Mouse (Mus musculus) C2C12 (cell line): ENCODE data around the gene Slc16a13. TPM values are rescaled to one million over a fixed set of nuclear protein-coding genes. Genes with fewer than 3 reads are reported as not detected.

ENCODE experiments used
- H3K27me3 ChIP-seq: one replicate; pipeline ENCODE4 v1.6.1; 2011; ENCODE audit not compliant: control insufficient read depth, insufficient read depth, insufficient read length
- H3K36me3 ChIP-seq: one replicate; pipeline ENCODE4 v1.6.1; 2011; ENCODE audit not compliant: control insufficient read depth, insufficient read depth
- H3K4me3 ChIP-seq: one replicate; pipeline ENCODE4 v1.5.1; 2011; ENCODE audit warnings: mild to moderate bottlenecking, control low read depth; ENCODE audit not compliant: poor library complexity, insufficient read depth, severe bottlenecking
- H3K79me2 ChIP-seq: one replicate; pipeline ENCODE4 v1.6.1; 2011; ENCODE audit not compliant: control insufficient read depth, insufficient read depth
- H3K79me3 ChIP-seq: one replicate; pipeline ENCODE4 v1.6.1; 2011; ENCODE audit warnings: low read depth, control low read depth
- H3ac ChIP-seq: one replicate; pipeline ENCODE3; 2011; ENCODE audit warnings: low read depth; ENCODE audit not compliant: control insufficient read depth, insufficient read length
- CEBPB ChIP-seq: IDR thresholded peaks from one replicate; pipeline ENCODE4 v1.6.1; 2011; ENCODE audit warnings: low read depth, mild to moderate bottlenecking, control low read depth, moderate library complexity
- CTCF ChIP-seq: IDR thresholded peaks from one replicate; pipeline ENCODE4 v1.5.1; 2011; ENCODE audit not compliant: control insufficient read depth, insufficient read depth, insufficient read length
- FOSL1 ChIP-seq: IDR thresholded peaks from one replicate; pipeline ENCODE4 v1.8.0; 2011; ENCODE audit warnings: mild to moderate bottlenecking, low read length; ENCODE audit not compliant: poor library complexity, insufficient read depth, severe bottlenecking
- MAX ChIP-seq: IDR thresholded peaks from one replicate; pipeline ENCODE4 v1.6.1; 2011; ENCODE audit warnings: mild to moderate bottlenecking, control low read depth
- MYOD1 ChIP-seq: IDR thresholded peaks from one replicate; pipeline ENCODE4 v1.6.1; 2011; ENCODE audit warnings: low read depth; ENCODE audit not compliant: control insufficient read depth, insufficient read length
- MYOG ChIP-seq: IDR thresholded peaks from one replicate; pipeline ENCODE4 v1.6.1; 2011; ENCODE audit not compliant: control insufficient read depth, insufficient read length; ENCODE audit errors: extremely low read depth
- USF1 ChIP-seq: IDR thresholded peaks from one replicate; pipeline ENCODE4 v1.6.1; 2011; ENCODE audit warnings: low read depth, mild to moderate bottlenecking, control low read depth, moderate library complexity
- polyA plus RNA-seq: library from polyadenylated mRNA; unstranded; fragments of >200 nt; fragmentation: generic; extraction: Trizol; gene quantifications from one replicate; pipeline ENCODE4 v1.2.1, GENCODE M21; 2012; ENCODE audit warnings: missing spikeins

Slc16a13 gene
- polyA plus RNA-seq, 1 experiment, result 22.0 TPM

GRCm38 (mm10) chr11:70234037-70234436 is 13.2 kb upstream of the Slc16a13 start:
- H3K4me3 ChIP-seq, result no peak overlapping the region
- no peak overlapping the region for H3ac ChIP-seq
- no peaks in the 10 kb centered on the region for H3K27me3 ChIP-seq
- peaks cover 11% of the 10 kb centered on the region for H3K36me3 ChIP-seq
- peaks cover 40% of the 10 kb centered on the region for H3K79me2 ChIP-seq
- H3K79me3 ChIP-seq, result peaks cover 18% of the 10 kb centered on the region
- TF ChIP-seq MYOG (no peak), CEBPB (no peak), USF1 (no peak)

DNA sequence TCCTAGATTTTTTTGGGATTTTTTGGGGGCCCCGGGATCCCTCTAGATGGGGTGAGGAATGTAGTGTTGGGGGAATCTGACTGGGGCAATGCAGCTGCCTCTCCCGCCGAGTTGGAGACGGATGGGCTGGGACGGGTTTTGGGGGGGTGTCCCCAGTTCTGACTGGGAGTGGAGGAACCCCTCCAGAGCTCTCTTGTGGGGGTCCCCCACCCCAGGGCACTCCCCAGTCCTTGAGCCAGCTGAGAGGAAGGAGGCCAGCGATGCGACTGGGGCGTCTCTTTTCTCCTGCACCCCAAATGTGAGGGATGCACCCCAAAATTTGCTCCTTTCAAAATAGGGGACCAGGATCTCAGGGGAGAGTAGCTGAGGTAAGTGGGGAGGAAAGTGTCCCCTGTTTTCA is 12.2 kb upstream of the Slc16a13 start:
- Histone ChIP-seq H3K27me3 (no peaks in the 10 kb centered on the region), H3K79me2 (peaks cover 38% of the 10 kb centered on the region), H3K36me3 (peaks cover 11% of the 10 kb centered on the region), H3K4me3 (no peak overlapping the region), H3K79me3 (peaks cover 12% of the 10 kb centered on the region), H3ac (no peak overlapping the region)
- TF ChIP-seq USF1, result no peak
- no peak for TF ChIP-seq CTCF
- TF ChIP-seq MYOG, result no peak
- TF ChIP-seq CEBPB, result no peak
- no peak for TF ChIP-seq MAX
- no peak for TF ChIP-seq MYOD1
- TF ChIP-seq FOSL1, result no peak

DNA sequence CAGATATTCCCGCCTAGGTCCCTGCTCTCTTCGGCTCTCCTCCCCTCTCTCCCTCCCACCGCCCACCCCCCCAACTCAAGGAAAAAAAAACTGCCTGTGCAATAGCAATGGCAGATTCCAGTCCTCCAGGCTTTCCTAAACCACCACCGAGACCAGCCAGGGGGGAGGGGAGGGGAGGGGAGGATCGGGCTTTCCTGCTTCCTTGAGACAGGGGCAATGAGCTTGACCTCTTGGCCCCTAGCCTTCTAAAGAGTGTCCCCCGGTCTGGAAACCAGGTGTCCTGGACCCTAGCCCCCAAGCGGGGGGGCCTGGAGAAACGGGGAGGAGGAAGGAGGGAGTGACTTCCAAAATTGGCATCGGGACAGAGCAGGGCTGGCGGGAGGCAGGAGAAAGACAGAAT is 11.7 kb upstream of the Slc16a13 start:
- H3K79me2 ChIP-seq, result peaks cover 41% of the 10 kb centered on the region
- H3K36me3 ChIP-seq, result peaks cover 15% of the 10 kb centered on the region
- H3K4me3 ChIP-seq, result peak overlapping the region; percentile 21
- peak overlapping the region; percentile 67 for H3ac ChIP-seq
- no peak for TF ChIP-seq FOSL1
- no peak for TF ChIP-seq CEBPB
- no peak for TF ChIP-seq MAX
- no peak for TF ChIP-seq CTCF
- no peak for TF ChIP-seq MYOG
- TF ChIP-seq USF1, result no peak
- TF ChIP-seq MYOD1, result no peak
- no peaks in the 10 kb centered on the region for H3K27me3 ChIP-seq
- H3K79me3 ChIP-seq, result peaks cover 15% of the 10 kb centered on the region

DNA sequence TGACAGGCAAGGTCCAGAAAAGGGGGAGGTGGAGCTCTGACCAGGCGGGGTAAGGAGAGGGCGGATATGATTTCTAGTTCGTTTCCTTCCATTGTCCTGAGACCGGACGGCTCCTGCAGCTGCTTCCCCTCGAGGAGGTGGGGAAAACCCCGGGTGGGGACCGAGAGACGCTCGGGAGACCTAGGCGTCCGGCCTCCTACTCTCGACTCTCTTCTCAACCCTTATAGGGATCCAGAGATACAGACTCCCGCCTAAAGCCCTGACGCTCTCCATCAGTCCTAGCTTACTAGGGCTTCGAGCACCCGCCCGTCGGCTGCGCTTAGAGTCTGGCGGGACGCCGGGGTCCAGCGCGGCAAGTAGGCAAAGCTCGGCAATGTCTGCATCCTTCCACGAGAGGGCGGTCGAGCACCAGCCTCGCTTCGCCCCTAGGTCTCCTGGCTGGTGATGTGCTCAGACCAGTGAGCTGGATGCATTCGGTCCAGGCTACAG is 9.4 kb upstream of the Slc16a13 start:
- H3K27me3 ChIP-seq, result no peaks in the 10 kb centered on the region
- TF ChIP-seq MYOD1 (no peak), USF1 (no peak), CTCF (peak; percentile 97), MAX (peak; percentile 9), FOSL1 (no peak), CEBPB (no peak), MYOG (no peak)

DNA sequence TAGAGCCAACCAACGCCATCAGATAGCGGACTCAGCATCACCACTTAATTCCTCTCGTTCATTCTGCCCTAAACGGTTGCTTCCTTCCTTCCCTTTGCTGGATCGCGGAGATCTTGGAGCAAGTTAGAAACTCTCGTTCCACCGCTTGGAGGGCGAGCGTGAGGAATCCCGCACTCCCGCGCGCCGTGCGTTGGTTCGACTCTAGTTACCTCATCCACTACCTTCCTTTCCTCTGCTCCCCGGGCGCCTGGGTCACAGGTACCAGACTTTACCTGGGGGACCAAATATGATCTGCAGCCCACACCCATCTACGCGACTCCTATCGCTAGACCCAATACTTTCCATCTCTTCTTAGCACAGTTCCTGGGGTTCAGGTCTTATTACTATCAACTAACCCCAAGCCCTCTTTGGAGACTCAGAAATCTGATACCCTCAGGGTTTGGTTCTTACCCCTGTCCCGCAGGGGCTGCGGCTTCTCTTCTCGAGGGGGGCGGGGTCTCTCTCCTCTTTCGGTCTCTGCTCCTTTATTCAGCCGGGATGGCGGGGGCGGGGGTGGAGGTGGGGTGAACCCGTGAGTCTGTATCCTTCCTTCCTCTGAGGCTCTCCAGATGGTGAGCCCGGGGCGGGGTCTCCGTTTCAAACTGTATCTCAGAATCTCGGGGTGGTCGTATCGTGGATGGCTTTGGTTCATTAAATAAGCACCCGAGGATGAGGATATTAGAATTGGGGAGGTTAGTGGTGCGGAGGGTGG is 8.6 kb upstream of the Slc16a13 start, which contains the start of gene Bcl6b:
Bcl6b (minus strand) TSS at position 539 of the 751 bp plus-strand sequence.
- Histone ChIP-seq H3K4me3 (peak within 1 kb of the TSS; percentile 34), H3K27me3 (no peaks in the 10 kb centered on the region), H3ac (peak within 1 kb of the TSS; percentile 69), H3K79me3 (peaks cover 13% of the 10 kb centered on the region), H3K79me2 (peaks cover 51% of the 10 kb centered on the region), H3K36me3 (peaks cover 26% of the 10 kb centered on the region)
- TF ChIP-seq CTCF, result no peak
- TF ChIP-seq MYOG, result no peak
- TF ChIP-seq MYOD1, result no peak
- TF ChIP-seq FOSL1, result no peak
- TF ChIP-seq MAX, result no peak
- TF ChIP-seq USF1, result no peak
- no peak for TF ChIP-seq CEBPB

More for the DNA sequence above, 9.4 kb upstream of the Slc16a13 start:
- peak overlapping the region; percentile 59 for H3ac ChIP-seq
- H3K79me2 ChIP-seq, result peaks cover 47% of the 10 kb centered on the region
- peaks cover 26% of the 10 kb centered on the region for H3K36me3 ChIP-seq
- peaks cover 13% of the 10 kb centered on the region for H3K79me3 ChIP-seq
- H3K4me3 ChIP-seq, result peak overlapping the region; percentile 34
